Mouse (Mus musculus) kidney, postnatal 0 days (tissue): ENCODE data around the gene B4galt1. TPM values are rescaled to one million over a fixed set of nuclear protein-coding genes. Genes with fewer than 3 reads are reported as not detected.
A peak's percentile ranks its signal among the peaks of the same experiment; 100 is the strongest.

Source experiments
- ATAC-seq: fragments of 200-750 bp; cut with Nextera tagmentation; replicated peaks from 2 replicates; pipeline ENCODE4 v1.8.0; 2017; ENCODE audit warnings: low read depth, moderate number of reproducible peaks, moderate TSS enrichment, moderate library complexity; ENCODE audit not compliant: low FRiP score
- DNase-seq: peaks from one replicate; pipeline ENCODE4 v3.0.0-alpha.2; 2016; ENCODE audit warnings: low spot score
- H3K27ac ChIP-seq: fragments of 300-500 bp; sonication (generic); 2 replicates; pipeline ENCODE4 v1.5.1; 2014; ENCODE audit warnings: mild to moderate bottlenecking
- H3K27me3 ChIP-seq: fragments of 300-500 bp; sonication (generic); 2 replicates; pipeline ENCODE4 v1.6.1; 2014; ENCODE audit warnings: low read length, mixed read lengths; ENCODE audit not compliant: insufficient read depth
- H3K36me3 ChIP-seq: fragments of 300-500 bp; sonication (generic); 2 replicates; pipeline ENCODE4 v1.6.1; 2014; ENCODE audit warnings: low read length, mixed read lengths; ENCODE audit not compliant: insufficient read depth
- H3K4me1 ChIP-seq: fragments of 300-500 bp; sonication (generic); replicated peaks from 2 replicates; pipeline ENCODE4 v1.6.1; 2014; ENCODE audit warnings: antibody characterized with exemption, low read length, mixed read lengths; ENCODE audit not compliant: insufficient read depth
- H3K4me2 ChIP-seq: fragments of 300-500 bp; sonication (generic); 2 replicates; pipeline ENCODE4 v1.6.1; 2014; ENCODE audit warnings: mild to moderate bottlenecking, low read length, moderate library complexity, mixed read lengths
- H3K4me3 ChIP-seq: fragments of 300-500 bp; sonication (generic); replicated peaks from 2 replicates; pipeline ENCODE4 v1.5.1; 2014; ENCODE audit warnings: low read depth, low read length
- H3K9ac ChIP-seq: fragments of 300-500 bp; sonication (generic); 2 replicates; pipeline ENCODE4 v1.6.1; 2014; ENCODE audit warnings: low read depth, low read length
- H3K9me3 ChIP-seq: fragments of 300-500 bp; sonication (generic); replicated peaks from 2 replicates; pipeline ENCODE4 v1.6.1; 2016; ENCODE audit warnings: low read length, inconsistent platforms, mixed read lengths
- CTCF ChIP-seq: IDR thresholded peaks from 2 replicates; pipeline ENCODE4 v1.5.1; 2016; ENCODE audit warnings: antibody characterized with exemption, low read depth, mild to moderate bottlenecking, moderate library complexity
- whole genome bisulfite sequencing: fragments of 180-500 bp; shearing (Covaris S2); extraction: QIAGEN DNeasy Blood & Tissue Kit; methylation state at CpG from one replicate; pipeline ENCODE4 v1.1.7; 2014; 5-methylcytosine and 5-hydroxymethylcytosine counted together
- polyA plus RNA-seq: library from polyadenylated mRNA; unstranded; fragments of >200 nt; fragmentation: Nextera tagmentation; extraction: Ambion mirVana; gene quantifications from 2 replicates; pipeline ENCODE4 v1.2.1, GENCODE M21; 2015

Gene B4galt1
- polyA plus RNA-seq, 1 experiment from 2014 or later: 35.9 TPM

GRCm38 (mm10) chr4:40852249-40852781, 1.5 kb downstream of the B4galt1 start:
- Histone ChIP-seq H3K36me3 (peaks cover 4% of the 10 kb centered on the region; the same call in 1 of the 2 replicates), H3K4me2 (peak overlapping the region; percentile 91), H3K9me3 (no peaks in the 10 kb centered on the region), H3K27me3 (no peaks in the 10 kb centered on the region), H3K4me1 (peaks cover 24% of the 10 kb centered on the region), H3K4me3 (peak overlapping the region; percentile 69), H3K9ac (peak overlapping the region; percentile 86), H3K27ac (peak overlapping the region; percentile 94)
- TF ChIP-seq CTCF: no peak
- WGBS: 12% methylated on average over 5 of the region's 5 CpGs
- ATAC-seq: no peak
- DNase-seq: peak; percentile 46

GRCm38 (mm10) chr4:40851763-40852248, 2.0 kb downstream of the B4galt1 start:
- H3K4me1 ChIP-seq: peaks cover 28% of the 10 kb centered on the region

GRCm38 (mm10) chr4:40851031-40851762, 2.6 kb downstream of the B4galt1 start:
- ATAC-seq (no peak), DNase-seq (peak; percentile 14)
- Histone ChIP-seq H3K4me3 (peak overlapping the region; percentile 69), H3K27me3 (no peaks in the 10 kb centered on the region), H3K9ac (peak overlapping the region; percentile 86), H3K4me1 (peaks cover 34% of the 10 kb centered on the region), H3K36me3 (peaks cover 4% of the 10 kb centered on the region; the same call in 1 of the 2 replicates), H3K4me2 (peak overlapping the region; percentile 91), H3K9me3 (no peaks in the 10 kb centered on the region), H3K27ac (peak overlapping the region; percentile 94)
- TF ChIP-seq CTCF: no peak
- WGBS: 62% methylated on average over 6 of the region's 6 CpGs

More at GRCm38 (mm10) chr4:40851763-40852248, 2.0 kb downstream of the B4galt1 start:
- Histone ChIP-seq H3K9ac (peak overlapping the region; percentile 86), H3K36me3 (peaks cover 4% of the 10 kb centered on the region; the same call in 1 of the 2 replicates), H3K4me2 (peak overlapping the region; percentile 91), H3K27ac (peak overlapping the region; percentile 94), H3K4me3 (peak overlapping the region; percentile 69), H3K9me3 (no peaks in the 10 kb centered on the region), H3K27me3 (no peaks in the 10 kb centered on the region)
- peak; percentile 45 for DNase-seq
- no peak for ATAC-seq
- TF ChIP-seq CTCF: no peak
- 25% methylated on average over 4 of the region's 4 CpGs for WGBS

DNA sequence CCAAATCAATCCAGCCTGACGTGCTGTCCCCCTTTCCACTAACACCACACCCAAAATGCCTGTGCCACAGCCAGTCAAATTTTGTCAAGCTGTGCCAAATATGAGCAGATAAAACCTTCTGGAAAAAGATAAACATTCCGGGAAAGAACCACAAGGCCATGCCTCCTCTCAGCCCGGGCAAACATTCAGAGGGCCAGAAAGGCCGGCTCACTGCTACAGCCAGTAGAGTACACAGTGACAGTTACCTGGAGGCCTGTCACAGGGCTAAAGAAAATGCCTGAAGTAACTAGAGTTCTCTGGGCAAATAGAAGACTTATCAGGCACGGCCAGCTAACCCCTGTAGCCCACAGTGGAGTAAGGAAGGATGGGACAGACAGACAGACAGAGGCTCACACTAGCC, 3.2 kb downstream of the B4galt1 start:
- no peak for TF ChIP-seq CTCF
- Histone ChIP-seq H3K27me3 (no peaks in the 10 kb centered on the region), H3K27ac (no peak overlapping the region), H3K4me3 (peak overlapping the region; percentile 69), H3K4me1 (peaks cover 38% of the 10 kb centered on the region), H3K9me3 (no peaks in the 10 kb centered on the region), H3K36me3 (peaks cover 4% of the 10 kb centered on the region; the same call in 1 of the 2 replicates), H3K4me2 (peak overlapping the region; percentile 91), H3K9ac (peak overlapping the region; percentile 86; the same call in 1 of the 2 replicates)
- ATAC-seq: no peak
- 71% methylated on average over 5 of the region's 5 CpGs for WGBS
- no peak for DNase-seq

GRCm38 (mm10) chr4:40849518-40849917, 4.3 kb downstream of the B4galt1 start:
- WGBS: 89% methylated on average over 3 of the region's 3 CpGs
- DNase-seq (no peak), ATAC-seq (no peak)
- TF ChIP-seq CTCF: no peak
- no peak overlapping the region for H3K4me3 ChIP-seq
- H3K9ac ChIP-seq: no peak overlapping the region
- H3K4me1 ChIP-seq: peaks cover 44% of the 10 kb centered on the region
- H3K27me3 ChIP-seq: no peaks in the 10 kb centered on the region
- no peak overlapping the region for H3K4me2 ChIP-seq
- H3K27ac ChIP-seq: no peak overlapping the region
- no peaks in the 10 kb centered on the region for H3K9me3 ChIP-seq
- H3K36me3 ChIP-seq: peaks cover 4% of the 10 kb centered on the region; the same call in 1 of the 2 replicates

GRCm38 (mm10) chr4:40848246-40848645, 5.6 kb downstream of the B4galt1 start:
- DNase-seq: no peak
- no peaks in the 10 kb centered on the region for H3K9me3 ChIP-seq
- no peak for ATAC-seq
- 95% methylated on average over 8 of the region's 8 CpGs for WGBS
- H3K36me3 ChIP-seq: peaks cover 4% of the 10 kb centered on the region; the same call in 1 of the 2 replicates
- no peak for TF ChIP-seq CTCF
- H3K27ac ChIP-seq: no peak overlapping the region
- H3K4me2 ChIP-seq: no peak overlapping the region
- no peak overlapping the region for H3K4me3 ChIP-seq
- H3K27me3 ChIP-seq: no peaks in the 10 kb centered on the region
- no peak overlapping the region for H3K9ac ChIP-seq
- H3K4me1 ChIP-seq: peaks cover 55% of the 10 kb centered on the region
